Mouse (Mus musculus): Measurements from ENCODE around the gene Ikbkg. TPM values are rescaled to one million over a fixed set of nuclear protein-coding genes. Genes with fewer than 3 reads are reported as not detected.
"Not testable (repeated sequence)": the region's sequence is repeated elsewhere in the genome, so short reads cannot be mapped to it uniquely, and the experiment has no call there.

Ikbkg gene
- total RNA-seq (2017) = 40.7 and 50.7 TPM in 2 replicates

DNA sequence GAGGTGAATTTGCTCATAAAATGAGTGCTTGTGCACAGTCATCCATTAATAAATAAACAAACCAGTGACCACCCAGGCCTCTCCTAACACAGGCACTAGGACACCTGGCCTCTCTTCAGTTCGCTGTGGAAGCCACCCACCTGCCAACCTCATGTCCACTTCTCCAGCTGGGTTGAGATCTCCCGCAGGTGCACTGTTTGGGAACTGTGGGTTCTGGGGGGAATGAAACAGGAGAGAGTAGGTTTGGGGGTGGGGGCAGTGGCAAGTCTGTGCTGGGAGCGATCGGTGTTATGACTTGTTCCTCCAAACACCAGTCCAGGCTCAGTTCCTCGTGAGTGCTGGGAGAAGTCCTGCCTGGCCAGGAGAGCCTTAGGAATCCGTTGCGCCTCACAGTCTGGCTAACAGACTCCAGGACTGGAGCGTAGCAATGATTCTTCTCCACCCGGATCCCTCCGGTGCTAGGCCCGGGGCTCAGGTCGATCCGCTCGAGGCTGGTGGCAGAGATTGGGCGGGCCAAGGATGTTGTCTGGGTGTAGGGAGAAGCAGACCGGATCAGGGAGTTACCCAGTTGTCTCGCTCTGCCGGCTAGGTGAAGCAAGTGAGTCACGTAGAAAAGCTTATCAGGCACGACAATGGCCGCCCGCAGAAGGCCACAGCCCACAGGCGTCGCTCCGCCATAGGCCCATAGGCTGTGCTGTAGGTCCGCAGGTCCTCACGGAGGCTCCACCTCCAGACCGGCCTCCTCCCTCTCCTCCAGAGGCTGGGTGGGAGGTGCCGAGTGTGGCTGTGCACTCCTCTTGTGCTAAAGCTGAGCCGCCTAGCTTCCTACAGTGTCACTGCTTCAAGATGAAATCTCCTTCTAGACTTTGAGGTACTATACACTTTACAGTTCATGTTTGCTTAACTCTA lies at the start of gene Ikbkg, which contains the start of gene Fam3a:
Ikbkg (plus strand) TSS at position 756 of the 909 bp plus-strand sequence.
Fam3a (minus strand) TSS at position 738 of the 909 bp plus-strand sequence.
- ATAC-seq (replicated peaks in 1 of 2; ENCODE audit: insufficient read depth in 1 of 2, low FRiP score in 2 of 2, low TSS enrichment in 1 of 2, low read depth in 1 of 2, poor library complexity in 2 of 2, severe bottlenecking in 2 of 2) = peak; percentile 100

DNA sequence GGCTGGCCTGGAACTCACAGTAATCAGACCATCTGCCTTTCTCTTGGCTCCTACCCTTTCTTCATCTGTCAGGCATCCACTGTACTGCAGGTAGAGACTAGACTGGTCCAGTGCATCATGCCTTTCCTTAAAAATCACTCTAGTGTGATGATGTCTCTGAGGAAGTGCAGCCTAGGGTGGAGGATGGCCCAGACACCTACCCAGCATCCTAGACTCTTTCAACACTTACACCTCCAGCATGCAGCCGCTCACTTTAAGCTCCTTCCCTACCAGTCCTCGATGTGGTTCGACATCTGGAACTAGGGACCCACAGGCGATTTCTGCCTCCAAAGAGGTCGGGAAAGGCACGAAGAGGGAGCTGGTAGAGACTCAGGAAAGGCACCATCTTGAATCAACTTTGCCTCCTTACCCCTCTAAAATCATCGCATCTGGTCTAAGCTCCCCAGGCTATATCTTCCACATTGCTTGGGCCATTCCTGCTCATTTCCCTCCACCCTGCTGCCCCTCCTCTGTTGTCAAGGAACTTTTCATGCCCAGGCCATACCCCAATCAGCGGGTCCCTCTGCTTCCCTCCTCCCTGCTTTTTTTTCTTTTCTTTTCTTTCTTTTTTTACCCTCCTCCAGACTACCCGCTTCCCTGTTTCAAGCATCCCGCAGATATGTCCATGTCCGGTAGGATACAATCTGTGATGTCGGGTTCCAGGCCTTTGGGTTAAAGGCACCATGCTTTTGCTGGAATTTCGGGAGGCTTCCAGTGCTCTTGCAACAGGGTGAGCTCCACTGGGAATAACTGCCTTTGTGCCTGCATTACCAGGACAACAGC lies 40.2 kb upstream of the Ikbkg start:
- 0 out of 4 replicates have a peak, but pooled peaks of 1 of the 2 experiments have one; percentile 5 for ATAC-seq (replicated peaks in 1 of 2; ENCODE audit: insufficient read depth in 1 of 2, low FRiP score in 2 of 2, low TSS enrichment in 1 of 2, low read depth in 1 of 2, poor library complexity in 2 of 2, severe bottlenecking in 2 of 2)

DNA sequence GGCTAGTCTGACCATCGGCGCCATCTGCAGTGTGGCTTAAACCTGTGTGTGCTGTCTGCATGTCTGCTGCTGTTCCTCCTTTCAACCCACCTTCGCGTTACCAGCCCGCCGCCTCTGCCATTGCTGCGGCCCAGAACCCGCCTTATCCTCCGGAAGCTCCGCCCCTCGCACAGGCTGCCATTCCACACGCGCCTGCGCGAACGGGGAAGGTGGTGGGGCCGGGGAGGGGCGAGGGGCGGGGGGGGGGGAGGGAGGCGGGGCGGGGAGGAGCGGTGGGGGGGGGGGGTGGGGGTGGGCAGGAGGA lies 39.7 kb upstream of the Ikbkg start, which contains the start of gene Lage3:
Lage3 (minus strand) TSS at position 152 of the 304 bp plus-strand sequence.
- ATAC-seq (replicated peaks in 1 of 2; ENCODE audit: insufficient read depth in 1 of 2, low FRiP score in 2 of 2, low TSS enrichment in 1 of 2, low read depth in 1 of 2, poor library complexity in 2 of 2, severe bottlenecking in 2 of 2) = peak; percentile 83 to 90

DNA sequence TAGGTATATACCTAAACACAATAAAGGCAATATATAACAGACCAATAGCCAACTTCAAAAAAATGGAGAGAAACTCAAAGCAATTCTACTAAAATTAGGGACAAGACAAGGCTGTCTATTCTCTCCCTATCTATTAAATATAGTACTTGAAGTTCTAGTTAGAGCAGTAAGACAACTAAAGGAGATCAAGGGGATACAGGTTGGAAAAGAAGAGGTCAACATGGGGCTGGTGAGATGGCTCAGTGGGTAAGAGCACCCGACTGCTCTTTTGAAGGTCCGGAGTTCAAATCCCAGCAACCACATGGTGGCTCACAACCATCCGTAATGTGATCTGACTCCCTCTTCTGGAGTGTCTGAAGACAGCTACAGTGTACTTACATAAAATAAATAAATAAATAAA lies 36.0 kb upstream of the Ikbkg start:
- ATAC-seq (replicated peaks in 1 of 2; ENCODE audit: insufficient read depth in 1 of 2, low FRiP score in 2 of 2, low TSS enrichment in 1 of 2, low read depth in 1 of 2, poor library complexity in 2 of 2, severe bottlenecking in 2 of 2) = not testable (repeated sequence)

DNA sequence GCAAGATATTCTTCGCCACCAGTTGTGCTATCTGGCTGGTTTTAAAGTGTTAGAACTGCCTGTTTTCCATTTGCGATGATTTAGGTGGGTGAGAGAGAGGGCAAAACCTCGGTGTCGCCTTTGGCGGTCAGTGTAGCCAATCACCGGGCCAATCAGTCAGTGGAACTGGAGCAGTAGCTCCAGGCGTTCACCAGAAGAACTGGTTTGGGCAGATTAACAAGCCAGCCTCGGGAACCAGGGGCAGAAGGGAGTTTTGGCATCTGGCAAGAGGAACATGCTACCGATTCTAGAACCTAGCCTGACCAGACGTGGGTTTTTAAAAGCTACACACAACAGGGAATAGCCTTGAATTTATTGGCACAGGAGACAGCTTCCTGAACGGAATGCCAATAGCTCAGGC lies 33.9 kb upstream of the Ikbkg start:
- no peak for ATAC-seq (replicated peaks in 1 of 2; ENCODE audit: insufficient read depth in 1 of 2, low FRiP score in 2 of 2, low TSS enrichment in 1 of 2, low read depth in 1 of 2, poor library complexity in 2 of 2, severe bottlenecking in 2 of 2)

DNA sequence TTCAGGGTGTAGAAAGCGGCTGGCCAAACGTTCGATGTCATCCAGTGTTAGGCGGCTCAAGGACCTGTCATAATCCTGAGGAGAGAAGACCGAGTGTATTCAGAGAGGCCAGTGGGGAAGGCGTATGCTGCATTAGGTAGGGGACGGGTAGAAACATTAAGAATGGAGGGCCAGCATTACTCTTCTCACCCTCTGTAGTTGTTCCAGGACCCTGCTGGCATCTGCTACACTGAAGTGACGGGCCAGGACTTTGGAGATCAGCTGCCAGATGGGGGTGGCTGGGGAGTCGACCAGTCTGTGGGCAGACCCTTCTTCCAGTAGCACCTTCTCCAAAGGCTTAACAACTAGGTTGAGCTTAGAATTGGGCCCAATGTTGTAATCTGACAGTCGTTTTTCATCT lies 25.6 kb upstream of the Ikbkg start:
- ATAC-seq (replicated peaks in 1 of 2; ENCODE audit: insufficient read depth in 1 of 2, low FRiP score in 2 of 2, low TSS enrichment in 1 of 2, low read depth in 1 of 2, poor library complexity in 2 of 2, severe bottlenecking in 2 of 2) = no peak

DNA sequence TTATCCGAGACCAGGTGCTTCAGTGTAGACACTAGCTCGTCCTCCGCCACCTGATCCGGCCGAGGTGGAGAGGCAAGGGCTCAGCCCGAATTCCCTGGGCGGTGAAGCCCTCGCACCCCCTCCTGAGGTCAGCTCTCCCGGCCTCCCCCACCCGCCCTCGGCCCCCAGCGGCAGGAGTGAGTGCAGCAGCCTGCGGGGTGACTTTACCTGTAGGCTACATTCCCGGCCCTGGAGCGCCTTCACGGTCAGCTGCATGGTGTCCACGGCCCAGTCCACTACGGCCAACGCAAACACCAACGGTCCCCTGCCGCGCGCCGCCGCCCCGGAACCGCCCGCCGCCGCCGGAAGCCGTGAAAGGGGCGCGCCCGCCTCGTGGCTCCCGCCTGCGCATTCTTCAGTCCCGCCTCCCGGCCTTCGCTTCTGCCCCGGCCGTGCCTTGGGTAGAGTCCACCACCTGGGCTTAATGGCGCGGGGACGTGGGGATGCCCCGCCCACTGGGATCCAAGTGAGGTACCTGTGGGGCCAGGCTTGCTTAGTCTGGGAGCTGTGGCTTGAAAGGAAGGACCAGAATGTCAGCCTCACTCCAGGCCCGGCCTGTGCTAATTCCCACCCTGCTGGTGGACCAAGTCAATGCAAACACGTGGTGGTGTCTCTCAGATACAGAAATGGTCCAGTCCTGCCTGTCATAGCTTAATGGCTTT lies 24.7 kb upstream of the Ikbkg start:
- ATAC-seq (replicated peaks in 1 of 2; ENCODE audit: insufficient read depth in 1 of 2, low FRiP score in 2 of 2, low TSS enrichment in 1 of 2, low read depth in 1 of 2, poor library complexity in 2 of 2, severe bottlenecking in 2 of 2) = peak; percentile 44 to 61

DNA sequence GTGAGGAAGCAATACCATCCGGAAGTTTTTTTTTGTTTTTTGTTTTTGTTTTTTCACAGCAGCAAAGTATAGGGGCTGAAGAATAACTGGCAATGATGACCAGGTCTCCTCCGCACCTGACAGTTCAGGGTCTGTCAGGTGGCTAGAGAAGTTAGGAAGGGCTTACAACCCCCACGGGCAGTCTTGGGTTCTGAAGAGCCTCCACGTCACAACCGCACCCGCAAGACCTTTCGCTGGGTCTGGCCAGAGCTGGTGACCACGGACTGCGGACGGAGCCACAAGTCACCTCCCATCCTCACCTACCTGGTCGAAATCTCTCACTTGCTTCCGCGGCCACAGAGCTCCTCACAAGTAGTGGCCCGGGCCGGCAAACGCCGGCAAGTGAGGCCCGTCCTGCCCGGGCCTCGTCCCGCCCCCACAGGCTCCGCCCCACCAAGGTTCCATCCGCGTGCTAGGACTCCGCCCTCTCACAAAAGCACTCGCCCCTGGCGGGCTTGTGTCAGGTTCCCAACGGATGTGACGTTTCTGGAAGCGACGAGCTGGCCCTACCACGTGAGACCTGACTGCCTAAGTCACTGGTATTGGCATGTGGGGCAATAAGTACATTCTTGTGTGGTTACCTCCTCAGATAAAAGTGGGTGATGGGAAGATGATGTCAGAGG lies 20.1 kb upstream of the Ikbkg start, which contains the start of the genes Ubl4a and Slc10a3:
Ubl4a (minus strand) TSS at position 331 of the 662 bp plus-strand sequence.
Slc10a3 (minus strand) TSS at position 462 of the 662 bp plus-strand sequence.
- peak; percentile 96 to 97 for ATAC-seq (replicated peaks in 1 of 2; ENCODE audit: insufficient read depth in 1 of 2, low FRiP score in 2 of 2, low TSS enrichment in 1 of 2, low read depth in 1 of 2, poor library complexity in 2 of 2, severe bottlenecking in 2 of 2)

DNA sequence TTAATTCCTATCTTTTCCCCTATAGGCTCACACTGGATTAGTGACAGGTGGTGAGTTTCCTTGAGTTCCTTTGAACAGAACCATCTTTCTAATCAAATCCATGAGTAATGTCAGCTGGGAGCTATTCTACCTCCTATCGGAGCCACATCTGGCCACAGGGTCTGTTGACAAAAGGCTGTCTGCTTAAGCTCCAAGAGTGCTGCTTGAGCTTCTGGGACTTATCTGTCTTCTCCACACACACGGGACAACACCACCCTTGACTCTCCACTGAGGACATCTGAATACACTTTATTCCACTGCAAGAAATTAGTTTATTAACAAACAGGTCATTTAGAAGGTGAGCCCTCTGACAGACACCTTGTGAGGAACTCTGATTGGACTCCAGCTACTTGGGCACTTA lies 8.6 kb upstream of the Ikbkg start:
- ATAC-seq (replicated peaks in 1 of 2; ENCODE audit: insufficient read depth in 1 of 2, low FRiP score in 2 of 2, low TSS enrichment in 1 of 2, low read depth in 1 of 2, poor library complexity in 2 of 2, severe bottlenecking in 2 of 2) = no peak

DNA sequence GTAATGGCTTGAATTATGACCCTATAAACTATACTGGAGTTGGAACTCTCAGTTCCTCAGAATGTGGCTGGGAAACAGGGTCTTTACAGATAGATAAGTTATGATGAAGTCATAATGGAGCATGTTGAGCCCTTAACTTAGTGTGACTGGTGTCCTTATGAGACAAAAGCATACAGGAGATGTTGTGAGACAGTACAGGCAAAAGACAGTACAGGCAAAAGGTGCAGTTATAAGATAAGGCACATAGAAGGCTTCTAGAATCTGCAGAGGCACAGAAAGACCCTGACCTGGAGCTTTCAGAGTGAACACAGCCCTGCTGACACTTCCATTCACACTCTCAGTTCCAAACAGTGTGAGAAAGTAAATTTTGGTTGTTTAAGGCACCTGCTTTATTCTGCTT lies 4.9 kb upstream of the Ikbkg start:
- ATAC-seq (replicated peaks in 1 of 2; ENCODE audit: insufficient read depth in 1 of 2, low FRiP score in 2 of 2, low TSS enrichment in 1 of 2, low read depth in 1 of 2, poor library complexity in 2 of 2, severe bottlenecking in 2 of 2) = no peak

DNA sequence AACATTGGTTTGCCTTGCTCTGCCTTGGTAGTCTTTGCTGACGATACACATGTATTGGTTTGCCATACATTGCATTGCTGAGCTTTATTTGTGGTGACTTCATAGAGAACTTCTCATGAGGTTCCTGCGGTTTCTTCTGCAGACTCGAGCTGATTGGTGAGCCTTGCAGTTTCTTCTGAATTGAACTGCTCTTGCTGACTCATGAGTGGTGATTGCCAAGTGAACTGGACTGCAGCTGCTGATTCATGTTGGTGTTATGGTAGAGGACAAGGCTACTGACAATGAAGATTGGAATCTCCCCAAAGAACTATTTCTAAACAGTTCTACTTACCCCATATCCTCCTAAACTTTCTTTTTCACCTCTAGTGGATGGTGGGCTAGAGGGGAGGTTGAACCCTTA lies 7.0 kb downstream of the Ikbkg start:
- ATAC-seq (replicated peaks in 1 of 2; ENCODE audit: insufficient read depth in 1 of 2, low FRiP score in 2 of 2, low TSS enrichment in 1 of 2, low read depth in 1 of 2, poor library complexity in 2 of 2, severe bottlenecking in 2 of 2) = no peak

DNA sequence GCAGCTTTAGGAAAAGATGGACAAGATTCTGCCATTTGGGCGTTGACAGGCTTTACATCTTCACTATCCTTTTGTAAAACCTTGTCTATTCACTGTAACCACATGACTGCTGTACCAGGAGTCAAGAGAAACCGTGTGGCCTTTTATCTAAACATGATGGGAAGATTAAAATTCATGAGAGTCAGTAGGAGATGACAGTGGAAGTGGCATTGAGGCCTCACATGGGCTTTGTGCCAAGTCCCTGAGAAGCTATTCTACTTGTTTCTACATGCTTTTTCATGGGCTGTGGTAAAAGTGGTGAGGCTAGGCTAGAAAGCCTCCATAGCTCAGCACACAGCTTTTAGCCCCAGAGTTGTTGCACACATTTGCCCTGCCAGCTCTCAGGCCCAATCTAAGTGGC lies 15.2 kb downstream of the Ikbkg start:
- no peak for ATAC-seq (replicated peaks in 1 of 2; ENCODE audit: insufficient read depth in 1 of 2, low FRiP score in 2 of 2, low TSS enrichment in 1 of 2, low read depth in 1 of 2, poor library complexity in 2 of 2, severe bottlenecking in 2 of 2)

DNA sequence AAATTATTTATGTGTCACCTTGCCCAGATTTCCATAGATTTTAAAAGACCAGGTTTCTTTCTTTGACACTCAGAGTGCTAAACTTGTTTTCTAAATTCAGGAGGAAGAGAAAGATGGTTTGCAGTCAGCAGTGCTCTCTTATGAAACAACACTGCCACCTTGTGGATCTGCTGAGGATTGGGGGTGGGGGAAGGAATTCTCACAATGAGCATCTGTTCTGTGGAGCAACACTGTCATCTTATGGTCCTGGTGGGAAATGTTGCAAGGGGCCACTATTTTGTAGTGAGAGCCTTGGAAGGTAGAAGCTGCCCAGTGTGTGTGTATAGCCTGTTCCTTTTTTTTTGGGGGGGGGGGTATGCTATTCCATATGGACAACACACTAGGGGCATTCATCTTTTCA lies 20.3 kb downstream of the Ikbkg start:
- ATAC-seq (replicated peaks in 1 of 2; ENCODE audit: insufficient read depth in 1 of 2, low FRiP score in 2 of 2, low TSS enrichment in 1 of 2, low read depth in 1 of 2, poor library complexity in 2 of 2, severe bottlenecking in 2 of 2) = peak; percentile 75 to 78; a peak in 3 of 4 replicates

DNA sequence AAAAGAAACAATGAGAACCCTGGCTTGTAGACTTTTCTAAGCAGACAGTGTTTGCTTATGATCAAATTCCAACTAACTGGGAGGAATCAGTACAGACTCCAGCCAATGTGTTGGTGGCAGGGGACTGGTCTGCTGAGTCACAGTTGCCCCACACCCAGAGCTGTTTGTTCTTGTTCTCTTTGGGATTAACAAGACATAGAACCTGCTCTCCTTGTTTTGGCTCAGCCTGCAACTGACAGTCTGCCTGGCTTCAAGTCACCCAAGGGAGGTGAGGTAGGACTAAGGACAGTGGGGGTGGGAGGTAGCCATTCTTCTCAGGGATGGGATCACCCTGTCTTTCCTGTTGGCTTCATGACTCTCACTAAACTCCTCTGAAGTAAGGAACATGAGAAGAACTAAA lies 31.4 kb downstream of the Ikbkg start:
- ATAC-seq (replicated peaks in 1 of 2; ENCODE audit: insufficient read depth in 1 of 2, low FRiP score in 2 of 2, low TSS enrichment in 1 of 2, low read depth in 1 of 2, poor library complexity in 2 of 2, severe bottlenecking in 2 of 2) = no peak

DNA sequence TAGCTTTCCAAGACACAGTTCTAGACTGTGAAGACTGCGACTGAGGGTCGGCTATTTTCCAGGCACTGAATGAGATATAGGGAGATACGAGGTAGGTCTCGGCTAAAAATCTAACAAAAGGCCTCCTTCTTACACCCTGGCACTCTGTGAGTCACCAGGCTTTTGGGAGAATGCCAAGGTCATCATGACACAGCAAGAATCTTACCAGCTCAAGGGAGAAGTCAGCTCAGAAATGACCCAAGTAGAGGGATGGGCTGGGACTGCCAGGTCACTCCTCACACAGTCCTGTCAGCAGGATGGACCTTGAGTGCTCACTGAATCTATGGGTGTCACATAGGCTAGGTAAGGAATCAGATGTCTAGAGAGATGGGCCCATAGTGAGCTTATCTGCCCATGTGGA lies 32.1 kb downstream of the Ikbkg start:
- 0 out of 4 replicates have a peak, but pooled peaks have one; percentile 18 to 26 for ATAC-seq (replicated peaks in 1 of 2; ENCODE audit: insufficient read depth in 1 of 2, low FRiP score in 2 of 2, low TSS enrichment in 1 of 2, low read depth in 1 of 2, poor library complexity in 2 of 2, severe bottlenecking in 2 of 2)

DNA sequence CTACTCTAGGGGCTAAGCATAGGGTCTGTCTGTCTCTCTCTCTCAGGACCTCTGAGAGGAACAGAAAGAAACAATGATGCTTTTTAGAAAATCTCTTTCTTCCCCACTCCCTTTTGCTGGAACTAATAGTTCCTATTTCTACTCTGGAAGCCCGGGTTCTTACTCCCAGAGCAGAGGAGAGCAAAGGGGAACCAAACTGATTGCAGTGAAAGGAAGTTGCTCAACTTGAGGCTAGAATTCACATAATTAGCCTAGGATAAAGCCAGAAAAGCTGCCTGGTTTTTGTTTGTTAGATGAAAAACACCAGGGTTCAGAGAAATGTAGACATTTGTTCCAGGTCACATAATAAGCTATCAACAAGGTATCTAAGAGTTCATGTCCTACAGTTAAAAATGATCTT lies 33.2 kb downstream of the Ikbkg start:
- no peak for ATAC-seq (replicated peaks in 1 of 2; ENCODE audit: insufficient read depth in 1 of 2, low FRiP score in 2 of 2, low TSS enrichment in 1 of 2, low read depth in 1 of 2, poor library complexity in 2 of 2, severe bottlenecking in 2 of 2)

DNA sequence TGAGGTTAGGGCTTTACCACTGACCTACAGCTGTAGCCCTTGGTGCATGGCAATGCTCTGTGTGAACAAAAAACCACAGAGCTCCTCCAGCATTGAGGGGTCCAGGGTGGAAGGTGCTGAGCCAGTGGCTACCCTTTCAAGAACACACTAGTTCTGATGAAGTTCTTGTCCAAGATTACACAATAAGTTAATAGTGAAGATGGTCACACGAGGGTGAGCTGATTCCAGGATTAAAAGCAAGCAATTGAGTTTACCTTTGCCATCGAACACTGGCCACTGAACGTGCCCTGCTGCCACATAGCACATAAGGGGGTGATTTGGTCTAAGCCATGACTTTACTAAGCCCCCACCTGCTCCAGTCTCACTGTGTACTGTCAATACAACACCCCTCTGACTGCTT lies 34.0 kb downstream of the Ikbkg start:
- ATAC-seq (replicated peaks in 1 of 2; ENCODE audit: insufficient read depth in 1 of 2, low FRiP score in 2 of 2, low TSS enrichment in 1 of 2, low read depth in 1 of 2, poor library complexity in 2 of 2, severe bottlenecking in 2 of 2) = no peak
